Mouse (Mus musculus): Measurements from ENCODE around the gene Olfr419. TPM values are rescaled to one million over a fixed set of nuclear protein-coding genes. Genes with fewer than 3 reads are reported as not detected.

The Olfr419 gene
- polyA plus RNA-seq, 1 experiment = not detected

GRCm38 (mm10) chr1:174239916-174240315, 11.9 kb downstream of the Olfr419 start:
- TF ChIP-seq POLR2A (IDR thresholded peaks at IDR 0.05; ENCODE audit: borderline replicate concordance, insufficient read depth, low read length) (no peak), CTCF (IDR thresholded peaks at IDR 0.05; ENCODE audit: borderline replicate concordance, insufficient read depth, low read depth, low read length) (no peak)
- 85% methylated on average over 4 of the region's 4 CpGs for WGBS
- no peaks in the 10 kb centered on the region for H3K27me3 ChIP-seq (ENCODE audit: control insufficient read depth, insufficient read depth, low read length)
- H3K27ac ChIP-seq (ENCODE audit: insufficient read depth, low read length) = no peak overlapping the region
- no peak for DNase-seq
- H3K4me3 ChIP-seq (replicated peaks; ENCODE audit: insufficient read depth, low read depth, low read length) = no peak overlapping the region
- H3K4me1 ChIP-seq (ENCODE audit: control insufficient read depth, insufficient read depth, low read length) = no peaks in the 10 kb centered on the region

- no peak for TF ChIP-seq POLR2A (IDR thresholded peaks at IDR 0.05; ENCODE audit: borderline replicate concordance, insufficient read depth, low read length)
- no peak for TF ChIP-seq CTCF (IDR thresholded peaks at IDR 0.05; ENCODE audit: borderline replicate concordance, insufficient read depth, low read depth, low read length)
- whole genome bisulfite sequencing = 91% methylated on average over 8 of the region's 8 CpGs
- Histone ChIP-seq H3K27me3 (ENCODE audit: control insufficient read depth, insufficient read depth, low read length) (no peaks in the 10 kb centered on the region), H3K4me3 (replicated peaks; ENCODE audit: insufficient read depth, low read depth, low read length) (no peak overlapping the region), H3K4me1 (ENCODE audit: control insufficient read depth, insufficient read depth, low read length) (no peaks in the 10 kb centered on the region), H3K27ac (ENCODE audit: insufficient read depth, low read length) (no peak overlapping the region)
- DNase-seq = no peak
Observed at GRCm38 (mm10) chr1:174216528-174217204, 35.2 kb downstream of the Olfr419 start.

GRCm38 (mm10) chr1:174215270-174216038, 36.4 kb downstream of the Olfr419 start:
- 73% methylated on average over 8 of the region's 8 CpGs for WGBS
- Histone ChIP-seq H3K4me3 (replicated peaks; ENCODE audit: insufficient read depth, low read depth, low read length) (no peak overlapping the region), H3K27ac (ENCODE audit: insufficient read depth, low read length) (no peak overlapping the region), H3K27me3 (ENCODE audit: control insufficient read depth, insufficient read depth, low read length) (no peaks in the 10 kb centered on the region), H3K4me1 (ENCODE audit: control insufficient read depth, insufficient read depth, low read length) (no peaks in the 10 kb centered on the region)
- DNase-seq = no peak
- no peak for TF ChIP-seq POLR2A (IDR thresholded peaks at IDR 0.05; ENCODE audit: borderline replicate concordance, insufficient read depth, low read length)
- no peak for TF ChIP-seq CTCF (IDR thresholded peaks at IDR 0.05; ENCODE audit: borderline replicate concordance, insufficient read depth, low read depth, low read length)

DNA sequence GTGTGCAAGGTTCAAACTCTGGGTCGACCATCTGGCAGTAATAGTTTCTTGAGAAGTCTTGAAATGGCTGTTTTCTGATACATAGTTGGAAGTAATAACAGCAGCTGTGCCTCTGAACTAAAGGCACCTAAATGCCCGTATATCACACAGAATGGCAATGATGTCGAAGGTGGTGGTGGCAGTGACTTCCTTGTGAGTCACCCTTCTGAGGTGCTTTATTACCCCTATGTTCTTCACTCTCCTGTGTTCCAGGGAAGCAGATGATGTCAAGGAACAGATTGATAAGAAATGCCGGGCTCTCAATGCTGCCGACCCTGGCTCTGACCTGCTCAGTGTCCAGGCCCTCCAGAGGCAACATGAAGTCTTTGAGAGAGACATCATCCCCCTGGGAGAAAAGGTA, 39.6 kb downstream of the Olfr419 start:
- 90% methylated on average over 5 of the region's 5 CpGs for WGBS
- no peaks in the 10 kb centered on the region for H3K27me3 ChIP-seq (ENCODE audit: control insufficient read depth, insufficient read depth, low read length)
- H3K4me3 ChIP-seq (replicated peaks; ENCODE audit: insufficient read depth, low read depth, low read length) = no peak overlapping the region
- H3K27ac ChIP-seq (ENCODE audit: insufficient read depth, low read length) = no peak overlapping the region
- no peaks in the 10 kb centered on the region for H3K4me1 ChIP-seq (ENCODE audit: control insufficient read depth, insufficient read depth, low read length)
- no peak for DNase-seq
- TF ChIP-seq CTCF (IDR thresholded peaks at IDR 0.05; ENCODE audit: borderline replicate concordance, insufficient read depth, low read depth, low read length) (no peak), POLR2A (IDR thresholded peaks at IDR 0.05; ENCODE audit: borderline replicate concordance, insufficient read depth, low read length) (no peak)

DNA sequence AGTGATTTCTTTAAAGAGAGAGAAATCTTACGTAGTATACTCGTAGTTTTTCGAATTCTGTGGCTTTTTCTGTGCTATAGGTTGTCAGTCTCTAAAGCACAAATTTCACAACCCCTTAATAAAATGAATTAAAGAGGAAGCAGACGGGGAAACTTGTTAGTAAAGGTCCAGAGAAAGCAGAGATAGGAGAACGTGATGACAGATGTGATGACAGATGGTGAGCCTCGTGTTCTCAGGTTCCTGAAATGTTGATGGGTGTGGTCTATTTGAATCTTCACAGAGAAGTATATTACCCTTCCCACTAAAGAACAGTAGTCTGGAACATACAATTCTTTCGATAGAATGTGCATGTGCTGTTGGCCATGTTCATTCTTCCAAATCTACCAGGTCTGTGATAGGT, 47.2 kb downstream of the Olfr419 start:
- WGBS = 62% methylated on average over 7 of the region's 7 CpGs
- DNase-seq = no peak
- Histone ChIP-seq H3K27ac (ENCODE audit: insufficient read depth, low read length) (no peak overlapping the region), H3K27me3 (ENCODE audit: control insufficient read depth, insufficient read depth, low read length) (no peaks in the 10 kb centered on the region), H3K4me1 (ENCODE audit: control insufficient read depth, insufficient read depth, low read length) (no peaks in the 10 kb centered on the region), H3K4me3 (replicated peaks; ENCODE audit: insufficient read depth, low read depth, low read length) (no peak overlapping the region)
- TF ChIP-seq CTCF (IDR thresholded peaks at IDR 0.05; ENCODE audit: borderline replicate concordance, insufficient read depth, low read depth, low read length) (no peak), POLR2A (IDR thresholded peaks at IDR 0.05; ENCODE audit: borderline replicate concordance, insufficient read depth, low read length) (no peak)

Other genes with a start within 250 kb of the Olfr419 start
- gene Ifi205, start 220.3 kb downstream of the Olfr419 start, polyA plus RNA-seq (2012; rRNA removed) = not detected in 2 replicates
- not detected in 2 replicates for gene Olfr433, start 211.4 kb downstream of the Olfr419 start, polyA plus RNA-seq (2012; rRNA removed)
- not detected in 2 replicates for gene Olfr432, start 202.9 kb downstream of the Olfr419 start, polyA plus RNA-seq (2012; rRNA removed)
- gene Olfr430, start 185.5 kb downstream of the Olfr419 start, polyA plus RNA-seq (2012; rRNA removed) = not detected in 2 replicates
- gene Olfr429, start 167.7 kb downstream of the Olfr419 start, polyA plus RNA-seq (2012; rRNA removed) = not detected in 2 replicates
- gene Olfr427, start 155.2 kb downstream of the Olfr419 start, polyA plus RNA-seq (2012; rRNA removed) = not detected in 2 replicates
- not detected in 2 replicates for gene Olfr231, start 130.9 kb downstream of the Olfr419 start, polyA plus RNA-seq (2012; rRNA removed)
- not detected in 2 replicates for gene Olfr424, start 120.5 kb downstream of the Olfr419 start, polyA plus RNA-seq (2012; rRNA removed)
- not detected in 2 replicates for gene Olfr420, start 96.4 kb downstream of the Olfr419 start, polyA plus RNA-seq (2012; rRNA removed)
- gene Spta1, start 79.3 kb downstream of the Olfr419 start, polyA plus RNA-seq (2012; rRNA removed) = 0.02 and 0.03 TPM in 2 replicates
- not detected in 2 replicates for gene Mptx1, start 78.5 kb upstream of the Olfr419 start, polyA plus RNA-seq (2012; rRNA removed)
- not detected in 2 replicates for gene Olfr417, start 113.1 kb upstream of the Olfr419 start, polyA plus RNA-seq (2012; rRNA removed)
- gene Olfr248, start 139.0 kb upstream of the Olfr419 start, polyA plus RNA-seq (2012; rRNA removed) = not detected in 2 replicates
- not detected in 2 replicates for gene Olfr414, start 172.0 kb upstream of the Olfr419 start, polyA plus RNA-seq (2012; rRNA removed)
- gene Olfr220, start 190.0 kb upstream of the Olfr419 start, polyA plus RNA-seq (2012; rRNA removed) = not detected in 2 replicates
- gene Fmn2, start 249.8 kb upstream of the Olfr419 start, polyA plus RNA-seq (2012; rRNA removed) = 24.3 and 25.5 TPM in 2 replicates